In the genomic region with DNA sequence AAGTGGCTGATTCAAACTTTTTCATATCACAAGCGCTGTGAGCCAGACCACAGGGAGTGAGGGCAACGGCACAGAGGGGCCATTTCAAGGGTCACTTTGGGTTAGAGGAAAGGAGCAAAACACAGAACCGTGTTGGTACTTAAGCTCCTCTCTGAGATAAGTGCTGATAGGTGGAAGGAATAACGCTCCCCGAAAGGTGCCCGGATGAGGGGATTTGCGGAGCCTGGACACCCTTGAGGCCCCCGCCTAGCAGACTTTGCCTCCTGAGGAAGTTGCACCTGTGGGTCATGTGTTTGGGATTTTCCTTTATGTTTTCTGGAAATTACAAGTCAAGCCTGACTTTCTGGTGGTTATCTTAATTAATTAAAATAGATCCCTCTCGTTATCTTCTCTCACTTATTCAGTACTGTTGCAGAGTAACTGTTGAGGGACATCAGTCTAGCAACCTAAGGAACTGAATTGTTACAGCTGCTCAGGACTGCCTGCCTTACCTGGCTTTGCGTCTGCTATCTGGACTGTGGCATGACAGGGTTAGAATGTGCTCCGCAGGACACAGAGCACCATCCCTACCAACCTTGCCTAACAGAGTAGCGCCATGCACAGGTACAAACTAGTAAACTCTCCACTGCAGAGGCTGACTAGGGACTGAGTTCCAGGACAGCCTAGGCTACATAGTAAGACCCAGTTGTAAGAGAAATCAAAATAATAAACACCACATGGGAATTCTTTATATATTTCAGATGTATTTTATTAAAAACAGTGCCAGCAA, we compare ENCODE assay signal across 19 mouse cellular contexts.
"Had no signal": no experiment of that assay in that cellular context is flagged by ENCODE, and none has a peak within 500 bp of the region (broad histone marks: within the 10 kb centered on the region; RNA-seq: fewer than 3 reads in every experiment).

No protein-coding gene starts in this region.

- H3K27me3 ChIP-seq: limb, embryonic 13.5 days; liver, embryonic 13.5 days; midbrain, embryonic 12.5 days; neural tube, embryonic 13.5 days had no signal

- H3K4me1 ChIP-seq: limb, embryonic 13.5 days; liver, embryonic 13.5 days; midbrain, embryonic 12.5 days; neural tube, embryonic 13.5 days had no signal

- ATAC-seq: lung, postnatal 0 days; midbrain, embryonic 16.5 days had no signal

- H3K36me3 ChIP-seq: limb, embryonic 10.5 days; limb, embryonic 13.5 days; liver, embryonic 13.5 days; midbrain, embryonic 12.5 days; neural tube, embryonic 13.5 days had no signal

- H3K9ac ChIP-seq: limb, embryonic 13.5 days; liver, embryonic 13.5 days; lung, embryonic 14.5 days; midbrain, embryonic 12.5 days; neural tube, embryonic 13.5 days had no signal

- H3K4me2 ChIP-seq: limb, embryonic 13.5 days; liver, embryonic 13.5 days; lung, embryonic 14.5 days; midbrain, embryonic 12.5 days; neural tube, embryonic 13.5 days had no signal

- H3K27ac ChIP-seq: limb, embryonic 10.5 days; limb, embryonic 13.5 days; liver, embryonic 13.5 days; macrophage; midbrain, embryonic 12.5 days; neural tube, embryonic 13.5 days; stomach, postnatal 0 days had no signal

- DNase-seq: kidney, adult 18-20 months; kidney, adult 9 months; kidney, postnatal 14 days; kidney, postnatal 4 days; liver; liver, embryonic 13.5 days; lung, embryonic 14.5 days; thymus, adult 2 months; thymus, postnatal 14 days; thymus, postnatal 4 days had no signal

- H3K9me3 ChIP-seq: limb, embryonic 10.5 days; limb, embryonic 13.5 days; liver, embryonic 13.5 days; midbrain, embryonic 12.5 days; neural tube, embryonic 13.5 days had no signal

- H3K4me3 ChIP-seq: limb, embryonic 10.5 days; limb, embryonic 13.5 days; liver, embryonic 13.5 days; midbrain, embryonic 12.5 days; myocyte; neural tube, embryonic 13.5 days had no signal
